Mouse (Mus musculus) small intestine, adult 10 weeks (tissue): Measurements from ENCODE around the gene Brpf1. TPM values are rescaled to one million over a fixed set of nuclear protein-coding genes. Genes with fewer than 3 reads are reported as not detected.

Experiments
- polyA plus RNA-seq: library from polyadenylated mRNA; stranded (reverse); fragments of 350-450 nt; fragmentation: Illumina TruSeq; extraction: RNeasy Lipid Tissue Mini Kit (QIAGEN cat#74804); gene quantifications from one replicate; pipeline ENCODE4 v1.2.3, GENCODE M21; 2014; ENCODE audit warnings: low replicate concordance

Gene Brpf1
- 3.4 TPM for polyA plus RNA-seq

DNA sequence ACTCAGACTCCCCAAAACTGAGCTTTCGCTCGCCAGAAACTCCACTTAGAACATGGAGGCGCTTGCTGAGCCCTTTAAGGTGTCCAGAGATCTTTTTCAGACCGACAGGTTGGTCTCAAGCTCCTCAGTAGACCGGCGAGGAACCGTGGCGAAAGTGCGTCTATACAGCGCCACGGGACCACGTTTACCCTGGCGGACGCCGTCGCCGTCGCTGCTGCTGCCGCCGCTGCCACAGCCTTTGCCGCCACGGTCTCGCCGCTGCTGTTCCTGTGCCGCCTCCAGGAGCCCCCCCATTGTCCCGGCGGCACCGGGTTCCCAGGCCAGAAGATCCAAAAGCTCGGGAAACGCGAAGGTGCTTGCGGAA is at the start of gene Brpf1:
TSS of gene Brpf1 (plus strand) at position 152 of the 364 bp plus-strand sequence.

DNA sequence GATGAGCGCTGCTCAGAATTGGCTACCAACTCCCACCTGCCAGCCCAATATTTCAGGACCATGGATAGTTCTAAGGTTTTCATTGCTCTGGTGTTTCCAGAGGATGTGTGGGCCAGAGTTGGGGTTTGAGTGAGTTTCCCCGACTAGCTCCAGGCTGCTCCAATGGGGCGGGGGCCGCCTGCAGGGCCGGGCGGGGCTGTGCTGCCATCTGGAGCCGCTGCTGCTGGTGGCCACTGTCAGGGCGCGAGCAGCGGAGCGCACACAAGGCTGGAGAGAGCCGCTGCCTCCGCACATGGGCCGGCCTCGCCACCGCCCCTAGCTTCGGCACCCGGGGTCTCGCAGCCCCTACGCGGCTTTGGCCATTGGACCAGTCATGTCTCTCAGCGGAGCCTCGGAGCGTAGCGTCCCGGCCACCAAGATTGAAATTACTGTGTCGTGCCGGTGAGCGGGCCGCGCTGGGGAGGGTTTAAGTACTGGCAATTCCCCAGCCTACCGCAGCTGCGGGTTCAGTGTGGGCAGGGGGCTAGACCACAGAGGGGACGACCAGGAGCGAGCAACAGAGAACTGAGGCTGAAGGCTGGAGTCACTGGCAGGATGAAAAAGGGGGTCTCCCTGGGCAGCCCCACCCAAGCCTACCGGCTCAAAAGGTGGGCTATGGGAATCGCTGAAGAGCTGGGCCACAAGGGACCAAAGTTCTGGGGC is 24.7 kb upstream of the Brpf1 start, which contains the start of gene Cpne9:
TSS of gene Cpne9 (plus strand) at position 207 of the 702 bp plus-strand sequence.

DNA sequence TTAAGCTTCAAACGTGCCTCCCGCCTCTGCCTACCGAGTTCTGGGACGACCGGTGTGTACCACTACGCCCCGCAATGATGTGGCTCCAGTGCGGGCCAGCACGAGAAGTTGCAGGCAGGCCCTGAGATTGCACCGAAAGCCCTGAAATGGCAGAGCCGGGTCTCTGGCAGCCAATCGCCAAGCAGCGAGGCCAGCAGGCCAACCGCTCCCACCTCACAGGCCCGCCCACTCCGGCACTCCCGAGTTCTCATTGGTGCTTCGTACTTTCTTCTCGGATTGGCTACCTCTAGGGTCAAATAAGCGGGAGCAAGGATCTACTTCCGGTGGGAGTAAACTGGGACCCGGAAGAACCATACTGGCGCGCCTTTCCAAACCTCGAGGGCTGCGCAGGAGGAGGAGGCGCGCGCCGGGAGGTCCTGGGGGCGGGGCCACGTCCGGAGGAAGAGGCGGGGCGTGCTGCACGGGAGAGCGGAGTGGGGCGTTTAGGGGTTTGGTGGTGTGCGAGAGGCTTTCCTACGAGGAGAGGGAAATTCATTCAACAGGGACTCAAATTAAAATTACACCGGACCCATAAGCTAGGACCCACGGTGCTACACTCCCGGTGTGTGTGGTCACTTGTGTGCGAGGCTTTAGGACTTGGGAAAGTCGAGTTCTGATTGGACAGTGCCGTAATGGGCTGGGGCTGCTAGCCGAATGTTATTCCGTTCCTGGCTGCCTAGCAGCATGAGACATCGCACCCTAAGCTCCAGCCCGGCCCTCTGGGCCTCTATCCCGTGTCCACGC is 19.8 kb downstream of the Brpf1 start, which contains the start of gene Ogg1:
TSS of gene Ogg1 (plus strand) at position 440 of the 783 bp plus-strand sequence.

DNA sequence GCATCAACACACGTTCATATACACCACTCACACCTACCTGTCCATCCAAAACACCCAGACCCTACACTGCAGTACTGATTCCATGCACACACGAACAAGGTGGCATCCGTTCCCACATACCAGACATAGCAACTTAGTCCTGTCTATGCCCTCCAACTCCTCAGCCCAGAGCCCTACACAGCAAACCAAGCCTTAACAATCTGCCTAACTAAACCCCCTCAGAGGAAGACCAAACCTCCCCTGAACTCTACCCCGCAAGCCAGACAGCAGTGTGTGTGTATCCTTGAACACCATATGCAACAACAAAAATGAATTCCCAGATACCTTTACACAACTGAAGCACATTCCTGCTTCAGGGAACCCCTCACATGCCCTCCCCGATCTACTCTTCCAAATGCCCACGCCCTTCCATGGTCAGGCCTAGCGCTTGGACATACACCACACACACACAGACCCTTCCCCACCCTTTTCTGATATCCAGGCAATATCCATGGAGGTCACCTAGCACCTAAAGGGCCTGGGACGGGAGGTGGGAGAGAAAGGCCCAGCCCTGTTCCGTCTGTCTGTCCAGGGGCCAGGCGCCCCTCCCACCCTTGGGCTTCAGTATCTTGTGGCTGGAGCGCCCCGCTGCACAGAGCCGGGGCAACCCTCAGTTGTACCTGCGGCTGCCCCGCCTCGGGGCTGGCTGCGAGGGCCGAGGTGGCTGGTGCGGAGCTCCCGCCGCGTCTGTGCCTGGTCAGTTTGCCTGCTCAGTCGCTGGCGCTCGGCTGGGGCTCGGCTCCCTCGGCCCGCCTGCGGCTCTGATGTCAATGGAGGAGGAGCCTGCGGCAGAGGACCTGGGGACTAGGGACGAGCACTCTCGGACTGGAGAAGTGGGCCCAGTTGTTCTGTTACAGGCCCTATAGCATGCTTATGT is 36.5 kb downstream of the Brpf1 start, which contains the start of gene Camk1:
TSS of gene Camk1 (minus strand) at position 808 of the 916 bp plus-strand sequence.

Other genes starting within 250 kb of the Brpf1 start
- 76.9 TPM for gene Setd5, start 229.8 kb upstream of the Brpf1 start, polyA plus RNA-seq
- gene Lhfpl4, start 111.8 kb upstream of the Brpf1 start, polyA plus RNA-seq, result not detected
- 12.6 TPM for gene Mtmr14, start 69.3 kb upstream of the Brpf1 start, polyA plus RNA-seq
- gene Cpne9, start 24.8 kb upstream of the Brpf1 start, polyA plus RNA-seq, result not detected
- gene Ogg1, start 19.8 kb downstream of the Brpf1 start, polyA plus RNA-seq, result 2.3 TPM
- gene Camk1, start 36.8 kb downstream of the Brpf1 start, polyA plus RNA-seq, result 6.7 TPM
- gene Tada3, start 70.7 kb downstream of the Brpf1 start, polyA plus RNA-seq, result 1.6 TPM
- gene Arpc4, start 71.0 kb downstream of the Brpf1 start, polyA plus RNA-seq, result 89.9 TPM
- 1.5 TPM for gene Ttll3, start 82.1 kb downstream of the Brpf1 start, polyA plus RNA-seq
- gene Rpusd3, start 112.2 kb downstream of the Brpf1 start, polyA plus RNA-seq, result not detected
- 2.0 TPM for gene Cidec, start 128.6 kb downstream of the Brpf1 start, polyA plus RNA-seq
- gene Jagn1, start 135.4 kb downstream of the Brpf1 start, polyA plus RNA-seq, result 12.1 TPM
- 0.56 TPM for gene Il17re, start 151.3 kb downstream of the Brpf1 start, polyA plus RNA-seq
- 2.8 TPM for gene Il17rc, start 164.3 kb downstream of the Brpf1 start, polyA plus RNA-seq
- not detected for gene Creld1, start 176.2 kb downstream of the Brpf1 start, polyA plus RNA-seq
- not detected for gene Prrt3, start 194.8 kb downstream of the Brpf1 start, polyA plus RNA-seq
- gene Emc3, start 224.5 kb downstream of the Brpf1 start, polyA plus RNA-seq, result 63.8 TPM
- gene Fancd2, start 224.5 kb downstream of the Brpf1 start, polyA plus RNA-seq, result 2.3 TPM